Comparison of ENCODE assay signal across 10 mouse cellular contexts in genomic region chr12:109608576-109609440, GRCm38 (mm10). TPM values are rescaled to one million over a fixed set of nuclear protein-coding genes. Genes with fewer than 3 reads are reported as not detected.
DNase-seq lines count a peak whose midpoint lies in the region; ATAC-seq and TF ChIP-seq lines count a peak whose summit lies in the region.
"Had no signal": no experiment of that assay in that cellular context is flagged by ENCODE, and none has a peak within 500 bp of the region (broad histone marks: within the 10 kb centered on the region; RNA-seq: fewer than 3 reads in every experiment).

No protein-coding gene starts in this region.

- no peak overlapping the region for H3K4me2 ChIP-seq in forebrain, embryonic 15.5 days (replicated peaks)
- no peak overlapping the region for H3K4me2 ChIP-seq in embryonic facial prominence, embryonic 11.5 days (ENCODE audit: low read depth, low read length)
- no peak overlapping the region for H3K4me2 ChIP-seq in midbrain, embryonic 15.5 days
- H3K4me2 ChIP-seq: midbrain, embryonic 12.5 days had no signal

- TF ChIP-seq POLR2A in lung, adult 2 months (IDR thresholded peaks at IDR 0.05; ENCODE audit: borderline replicate concordance, extremely low read depth, low read depth, low read length): no peak

- DNase-seq in forebrain, embryonic 10.5 days (ENCODE audit: extremely low spot score, low spot score): peak; percentile 21
- no peak for DNase-seq in lung, adult 2 months
- DNase-seq in lung, adult 18-20 months: no peak
- no peak for DNase-seq in embryonic facial prominence, embryonic 11.5 days (ENCODE audit: low spot score)
- no peak for DNase-seq in urinary bladder, postnatal 36 days (ENCODE audit: low spot score in 2 of 2)

- H3K4me1 ChIP-seq in forebrain, embryonic 10.5 days: peaks cover 65% of the 10 kb centered on the region
- peaks cover 7% of the 10 kb centered on the region; the same call in 1 of the 2 replicates for H3K4me1 ChIP-seq in forebrain, embryonic 15.5 days
- H3K4me1 ChIP-seq in lung, adult 2 months (ENCODE audit: control insufficient read depth, insufficient read depth, low read length): no peaks in the 10 kb centered on the region
- H3K4me1 ChIP-seq in embryonic facial prominence, embryonic 11.5 days (ENCODE audit: control insufficient read depth, insufficient read depth, low read length): no peaks in the 10 kb centered on the region
- 0 out of 2 replicates have a peak, but pooled peaks cover 3% of the 10 kb centered on the region for H3K4me1 ChIP-seq in midbrain, embryonic 15.5 days

- peaks cover 28% of the 10 kb centered on the region for H3K9me3 ChIP-seq in forebrain, embryonic 10.5 days
- no peaks in the 10 kb centered on the region for H3K9me3 ChIP-seq in forebrain, embryonic 15.5 days
- peaks cover 6% of the 10 kb centered on the region; the same call in 1 of the 2 replicates for H3K9me3 ChIP-seq in embryonic facial prominence, embryonic 11.5 days (replicated peaks; ENCODE audit: control insufficient read depth, low read length)
- H3K9me3 ChIP-seq in midbrain, embryonic 15.5 days: no peaks in the 10 kb centered on the region

- ATAC-seq in forebrain, embryonic 15.5 days (replicated peaks): no peak
- ATAC-seq in embryonic facial prominence, embryonic 11.5 days (replicated peaks; ENCODE audit: insufficient number of reproducible peaks, low FRiP score, low TSS enrichment, low read depth): no peak
- ATAC-seq in megakaryocyte, adult 5-6 weeks (ENCODE audit: poor library complexity, severe bottlenecking): 0 out of 2 replicates have a peak, but pooled peaks have one; percentile 41
- no peak for ATAC-seq in midbrain, embryonic 15.5 days (replicated peaks)

- no peak overlapping the region for H3K9ac ChIP-seq in forebrain, embryonic 15.5 days (replicated peaks)
- H3K9ac ChIP-seq in embryonic facial prominence, embryonic 11.5 days (replicated peaks; ENCODE audit: low read length): no peak overlapping the region
- H3K9ac ChIP-seq in midbrain, embryonic 15.5 days: no peak overlapping the region
- H3K9ac ChIP-seq: midbrain, embryonic 12.5 days had no signal

- peaks cover 24% of the 10 kb centered on the region for H3K27me3 ChIP-seq in forebrain, embryonic 10.5 days (ENCODE audit: poor library complexity, severe bottlenecking)
- H3K27me3 ChIP-seq in forebrain, embryonic 15.5 days: no peaks in the 10 kb centered on the region; the same call in 1 of the 2 replicates
- no peaks in the 10 kb centered on the region for H3K27me3 ChIP-seq in embryonic facial prominence, embryonic 11.5 days (ENCODE audit: control insufficient read depth, insufficient read depth, low read length)
- no peaks in the 10 kb centered on the region for H3K27me3 ChIP-seq in midbrain, embryonic 15.5 days (replicated peaks)
- H3K27me3 ChIP-seq: CH12.LX had no signal

- peak overlapping the region; percentile 78 for H3K27ac ChIP-seq in forebrain, embryonic 10.5 days
- H3K27ac ChIP-seq in forebrain, embryonic 15.5 days (replicated peaks): no peak overlapping the region
- H3K27ac ChIP-seq in embryonic facial prominence, embryonic 11.5 days (replicated peaks; ENCODE audit: low read depth, low read length): 0 out of 2 replicates have a peak overlapping the region, but pooled peaks have one; percentile 49
- H3K27ac ChIP-seq in midbrain, embryonic 15.5 days: no peak overlapping the region
- H3K27ac ChIP-seq: midbrain, embryonic 12.5 days had no signal

- no peak overlapping the region for H3K4me3 ChIP-seq in forebrain, embryonic 10.5 days
- no peak overlapping the region for H3K4me3 ChIP-seq in forebrain, embryonic 15.5 days
- H3K4me3 ChIP-seq in lung, adult 2 months (replicated peaks; ENCODE audit: extremely low read depth, low read depth, low read length): no peak overlapping the region
- no peak overlapping the region for H3K4me3 ChIP-seq in embryonic facial prominence, embryonic 11.5 days (ENCODE audit: low read depth, low read length)
- H3K4me3 ChIP-seq in midbrain, embryonic 15.5 days: no peak overlapping the region
- H3K4me3 ChIP-seq: midbrain, embryonic 12.5 days had no signal

- peaks cover 100% of the 10 kb centered on the region for H3K36me3 ChIP-seq in forebrain, embryonic 10.5 days (replicated peaks)
- peaks cover 36% of the 10 kb centered on the region for H3K36me3 ChIP-seq in forebrain, embryonic 15.5 days
- peaks cover 4% of the 10 kb centered on the region for H3K36me3 ChIP-seq in embryonic facial prominence, embryonic 11.5 days (replicated peaks; ENCODE audit: control insufficient read depth, insufficient read depth, low read depth, low read length)
- H3K36me3 ChIP-seq in midbrain, embryonic 15.5 days (replicated peaks): peaks cover 39% of the 10 kb centered on the region

- WGBS in forebrain, embryonic 10.5 days: 49% methylated on average over 13 of the region's 13 CpGs
- WGBS in forebrain, embryonic 15.5 days: 52% methylated on average over 13 of the region's 13 CpGs
- WGBS in lung, adult 2 months: 51% methylated on average over 13 of the region's 13 CpGs
- 36% methylated on average over 13 of the region's 13 CpGs for WGBS in embryonic facial prominence, embryonic 11.5 days
- 48% methylated on average over 13 of the region's 13 CpGs for WGBS in midbrain, embryonic 15.5 days

- peak; percentile 18; the same call in 1 of the 2 replicates for TF ChIP-seq CTCF in lung, adult 2 months (IDR thresholded peaks at IDR 0.05; ENCODE audit: insufficient read depth, low read length)

RNA-seq across cellular contexts. Expression of gene Rtl1, which starts 8.7 kb away (rescaled TPM):
- 1.0 TPM in 2 replicates for polyA plus RNA-seq in forebrain, embryonic 10.5 days (2016; fragmentation: Nextera tagmentation; extraction: Ambion mirVana)
- polyA plus RNA-seq in forebrain, embryonic 15.5 days (2015; fragmentation: Nextera tagmentation; extraction: Ambion mirVana): 1.0 and 1.1 TPM in 2 replicates
- 0.02 TPM in 1 of 2 replicates, not detected in the other for polyA plus RNA-seq in lung, adult 2 months (2012; rRNA removed)
- 0.84 and 0.89 TPM in 2 replicates for polyA plus RNA-seq in embryonic facial prominence, embryonic 11.5 days (2014; fragmentation: Nextera tagmentation; extraction: Ambion mirVana)
- not detected in 2 replicates for total RNA-seq in megakaryocyte, adult 5-6 weeks (2015)
- total RNA-seq in megakaryocyte, adult 5-6 weeks (2017): not detected in 2 replicates
- 1.7 and 2.7 TPM in 2 replicates for polyA plus RNA-seq in midbrain, embryonic 15.5 days (2015; fragmentation: Nextera tagmentation; extraction: Ambion mirVana)
- total RNA-seq: CH12.LX had no signal

Comparison
In these comparisons a context has a peak if more than half of its experiments do, and no peak if none do; other contexts are left out.
1. H3K27ac ChIP-seq: peak in forebrain, embryonic 10.5 days (single experiment) and embryonic facial prominence, embryonic 11.5 days (single experiment); none in forebrain, embryonic 15.5 days (single experiment) and midbrain, embryonic 15.5 days (single experiment).